Mouse (Mus musculus) heart, adult 9 months (tissue): ENCODE results near the gene Lcp1.

Experiments
- DNase-seq, 2 experiments: peaks; one replicate each; pipeline ENCODE4 v3.0.0; 2022; ENCODE audit warnings: low spot score in 2 of 2

Gene Lcp1

DNA sequence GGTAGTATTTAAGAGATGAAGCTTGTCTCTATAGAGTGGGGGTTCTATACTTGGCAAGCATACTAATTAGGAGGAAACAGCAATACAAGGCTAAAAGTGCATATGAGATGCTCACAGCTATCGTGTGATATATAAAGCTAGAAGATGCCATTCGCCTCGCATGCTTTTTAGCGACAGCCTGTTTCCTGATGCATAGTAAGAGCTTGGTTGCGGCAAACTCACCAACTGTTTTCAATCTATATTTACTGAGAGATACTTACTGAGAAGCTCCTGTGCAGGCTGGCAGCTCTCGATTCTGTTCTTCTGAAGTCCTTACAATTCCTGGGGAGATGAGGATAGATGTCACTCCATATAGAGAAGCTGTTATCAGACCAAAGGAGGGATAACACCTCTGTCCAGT is 148.8 kb downstream of the Lcp1 start:
- no peak for DNase-seq

DNA sequence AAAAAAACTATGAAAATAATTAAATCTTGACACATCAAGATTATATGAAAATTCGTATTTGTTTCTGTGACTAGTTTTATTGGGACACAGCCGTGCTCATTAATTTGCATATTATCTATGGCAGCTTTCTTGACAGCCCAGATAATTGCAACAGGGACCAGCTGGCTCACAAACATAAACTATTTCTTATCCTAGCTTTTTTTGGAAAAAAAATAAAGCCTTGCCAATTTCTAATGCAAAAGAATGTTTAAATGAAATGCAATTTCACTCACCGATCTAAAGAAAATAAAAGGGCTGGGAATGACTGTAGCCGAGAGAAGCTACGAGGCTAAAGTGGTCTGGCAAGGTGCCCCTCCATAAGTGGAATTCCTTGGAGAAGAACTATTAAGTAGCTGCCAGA is 149.5 kb downstream of the Lcp1 start:
- DNase-seq = no peak
